In the genomic region with DNA sequence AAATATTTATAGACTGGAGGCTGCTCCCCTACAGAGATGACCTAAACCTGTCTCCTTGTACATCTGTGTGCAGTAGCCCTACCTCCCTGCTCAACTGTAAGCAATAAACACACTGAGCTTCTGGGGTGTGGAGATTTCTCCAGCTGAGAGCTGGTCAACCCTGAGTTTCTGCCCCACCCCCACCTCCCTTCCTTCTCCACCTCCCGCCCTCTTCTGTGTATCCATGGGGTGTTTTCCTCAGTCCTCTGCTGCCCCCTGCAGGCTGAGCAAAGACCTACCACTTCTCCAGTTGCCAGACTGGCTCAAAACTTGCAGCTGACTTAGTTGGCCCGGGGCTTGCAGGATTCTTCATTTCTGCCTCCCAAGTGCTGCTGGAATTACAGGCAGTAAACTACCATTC, we compare ENCODE assay signal across 8 mouse cellular contexts. TPM values are rescaled to one million over a fixed set of nuclear protein-coding genes. Genes with fewer than 3 reads are reported as not detected.
DNase-seq lines count a peak whose midpoint lies in the region; ATAC-seq lines count a peak whose summit lies in the region.

No protein-coding gene starts in this region.

- DNase-seq in Muller cell, postnatal 12 days (ENCODE audit: inconsistent ontology term): peak; percentile 82
- DNase-seq in cerebellum, adult 18-20 months: peak; percentile 79
- peak; percentile 61 to 90 for DNase-seq in frontal cortex, adult 2 months (ENCODE audit: extremely low spot score in 1 of 2, low spot score in 1 of 2)
- DNase-seq in left cerebral cortex, adult 18-20 months (ENCODE audit: low spot score in 2 of 2): peak; percentile 81 to 85
- DNase-seq in lung, postnatal 4 days: peak; percentile 84 to 90
- DNase-seq in right cerebral cortex, postnatal 4 days: peak; percentile 82
- DNase-seq in yolk sac, embryonic 10.5 days (ENCODE audit: low spot score): peak; percentile 83

- 21% methylated on average over 2 of the region's 2 CpGs for WGBS in hindbrain, embryonic 16.5 days

- H3K36me3 ChIP-seq in hindbrain, embryonic 16.5 days (ENCODE audit: control insufficient read depth, insufficient read depth, low read length): no peaks in the 10 kb centered on the region

- no peak overlapping the region for H3K4me3 ChIP-seq in hindbrain, embryonic 16.5 days (ENCODE audit: low read length)

- no peak overlapping the region for H3K27ac ChIP-seq in hindbrain, embryonic 16.5 days (ENCODE audit: low read depth, low read length)

- no peak overlapping the region for H3K9ac ChIP-seq in hindbrain, embryonic 16.5 days (ENCODE audit: low read depth, low read length)

- ATAC-seq in hindbrain, embryonic 16.5 days: peak; percentile 60

- no peaks in the 10 kb centered on the region for H3K4me1 ChIP-seq in hindbrain, embryonic 16.5 days (ENCODE audit: control insufficient read depth, insufficient read depth, low read depth, low read length)

- no peaks in the 10 kb centered on the region for H3K9me3 ChIP-seq in hindbrain, embryonic 16.5 days (ENCODE audit: control insufficient read depth, low read length)

- no peak overlapping the region for H3K4me2 ChIP-seq in hindbrain, embryonic 16.5 days (ENCODE audit: low read length)

- no peaks in the 10 kb centered on the region for H3K27me3 ChIP-seq in hindbrain, embryonic 16.5 days (replicated peaks; ENCODE audit: control insufficient read depth, insufficient read depth, low read length)

RNA-seq across cellular contexts. Expression of a gene that starts 2.2 kb away (rescaled TPM):
- polyA plus RNA-seq in frontal cortex, adult 2 months (2012; rRNA removed): 0.04 TPM in 1 of 2 replicates, not detected in the other
- 0.38 and 0.40 TPM in 2 replicates for polyA plus RNA-seq in hindbrain, embryonic 16.5 days (2015; fragmentation: Nextera tagmentation; extraction: Ambion mirVana)
- under 1 TPM in 1 of 2 experiments, not detected in 1; 0.05 TPM for total RNA-seq in left cerebral cortex, adult 18-20 months (2021)

RNA-seq across cellular contexts. Expression of a gene that starts 29.9 kb away (rescaled TPM):
- 58.7 TPM in 2 replicates for polyA plus RNA-seq in frontal cortex, adult 2 months (2012; rRNA removed)
- 28.3 and 35.1 TPM in 2 replicates for polyA plus RNA-seq in hindbrain, embryonic 16.5 days (2015; fragmentation: Nextera tagmentation; extraction: Ambion mirVana)
- total RNA-seq in left cerebral cortex, adult 18-20 months (2021): 10 to 100 TPM; 27.5 to 32.6 TPM

RNA-seq across cellular contexts. Expression of a gene that starts 30.2 kb away (rescaled TPM):
- polyA plus RNA-seq in frontal cortex, adult 2 months (2012; rRNA removed): 114 and 119 TPM in 2 replicates
- polyA plus RNA-seq in hindbrain, embryonic 16.5 days (2015; fragmentation: Nextera tagmentation; extraction: Ambion mirVana): 181 and 190 TPM in 2 replicates
- 10 to 100 TPM; 82.7 to 89.4 TPM for total RNA-seq in left cerebral cortex, adult 18-20 months (2021)

RNA-seq across cellular contexts. Expression of a gene that starts 51.0 kb away (rescaled TPM):
- 180 and 191 TPM in 2 replicates for polyA plus RNA-seq in frontal cortex, adult 2 months (2012; rRNA removed)
- polyA plus RNA-seq in hindbrain, embryonic 16.5 days (2015; fragmentation: Nextera tagmentation; extraction: Ambion mirVana): 27.8 and 28.5 TPM in 2 replicates
- total RNA-seq in left cerebral cortex, adult 18-20 months (2021): 100 to 1,000 TPM; 256 to 274 TPM
